Mouse (Mus musculus) central nervous system, embryonic 18 days (tissue): ENCODE data around the gene Polr2h. TPM values are rescaled to one million over a fixed set of nuclear protein-coding genes. Genes with fewer than 3 reads are reported as not detected.

Source experiments
- polyA plus RNA-seq: library from polyadenylated mRNA; depleted of rRNA; stranded (reverse); fragments of >200 nt; gene quantifications from 2 replicates; pipeline ENCODE4 v1.2.3, GENCODE M21; 2012; rRNA removed

The Polr2h gene
- polyA plus RNA-seq: 67.6 and 70.6 TPM in 2 replicates

GRCm38 (mm10) chr16:20717181-20717977 is at the start of gene Polr2h, which contains the start of gene Clcn2:
TSS of gene Polr2h (plus strand) at chr16:20717665.
TSS of gene Clcn2 (minus strand) at chr16:20717746.

GRCm38 (mm10) chr16:20668013-20668412 is 49.5 kb upstream of the Polr2h start, which contains the start of gene Eif4g1:
TSS of gene Eif4g1 (plus strand) at chr16:20668313.

GRCm38 (mm10) chr16:20693111-20693701 is 24.3 kb upstream of the Polr2h start, which contains the start of gene Fam131a:
TSS of gene Fam131a (plus strand) at chr16:20693241.

GRCm38 (mm10) chr16:20732925-20733730 is 15.7 kb downstream of the Polr2h start, which contains the start of gene Chrd:
TSS of gene Chrd (plus strand) at chr16:20733127.

GRCm38 (mm10) chr16:20733731-20734730 is 16.6 kb downstream of the Polr2h start, which contains the start of gene Thpo:
TSS of gene Thpo (minus strand) at chr16:20734511.

Other genes starting within 250 kb of the Polr2h start
- gene Eif2b5, start 218.8 kb upstream of the Polr2h start, polyA plus RNA-seq: 53.5 and 54.5 TPM in 2 replicates
- 46.6 and 54.8 TPM in 2 replicates for gene Dvl3, start 200.7 kb upstream of the Polr2h start, polyA plus RNA-seq
- gene Ap2m1, start 182.2 kb upstream of the Polr2h start, polyA plus RNA-seq: 1,387 and 1,451 TPM in 2 replicates
- gene Abcf3, start 169.1 kb upstream of the Polr2h start, polyA plus RNA-seq: 70.8 and 74.8 TPM in 2 replicates
- gene Vwa5b2, start 128.2 kb upstream of the Polr2h start, polyA plus RNA-seq: 54.7 and 55.0 TPM in 2 replicates
- gene Eef1akmt4, start 106.1 kb upstream of the Polr2h start, polyA plus RNA-seq: 6.6 and 7.1 TPM in 2 replicates
- not detected in 2 replicates for gene Gm49333, start 106.1 kb upstream of the Polr2h start, polyA plus RNA-seq
- 16.5 and 18.6 TPM in 2 replicates for gene Alg3, start 105.9 kb upstream of the Polr2h start, polyA plus RNA-seq
- 120 and 138 TPM in 2 replicates for gene Camk2n2, start 96.4 kb upstream of the Polr2h start, polyA plus RNA-seq
- gene Ece2, start 87.8 kb upstream of the Polr2h start, polyA plus RNA-seq: 35.4 and 35.7 TPM in 2 replicates
- gene Psmd2, start 66.0 kb upstream of the Polr2h start, polyA plus RNA-seq: 232 and 236 TPM in 2 replicates
- gene Eif4g1, start 49.4 kb upstream of the Polr2h start, polyA plus RNA-seq: 202 and 210 TPM in 2 replicates
- gene Fam131a, start 24.4 kb upstream of the Polr2h start, polyA plus RNA-seq: 85.0 and 85.2 TPM in 2 replicates
- gene Clcn2, start 81 bp downstream of the Polr2h start, polyA plus RNA-seq: 70.5 and 74.5 TPM in 2 replicates
- 24.4 and 26.3 TPM in 2 replicates for gene Chrd, start 15.5 kb downstream of the Polr2h start, polyA plus RNA-seq
- 4.2 and 4.4 TPM in 2 replicates for gene Thpo, start 16.8 kb downstream of the Polr2h start, polyA plus RNA-seq